Mouse (Mus musculus): ENCODE measurements around the gene Cdk6. TPM values are rescaled to one million over a fixed set of nuclear protein-coding genes. Genes with fewer than 3 reads are reported as not detected.
"Not testable (repeated sequence)": the region's sequence is repeated elsewhere in the genome, so short reads cannot be mapped to it uniquely, and the experiment has no call there.

Cdk6 gene
- total RNA-seq (2014; fragmentation: Nextera tagmentation) (200 and 232 TPM in 2 replicates), total RNA-seq (2017) (179 and 188 TPM in 2 replicates)

DNA sequence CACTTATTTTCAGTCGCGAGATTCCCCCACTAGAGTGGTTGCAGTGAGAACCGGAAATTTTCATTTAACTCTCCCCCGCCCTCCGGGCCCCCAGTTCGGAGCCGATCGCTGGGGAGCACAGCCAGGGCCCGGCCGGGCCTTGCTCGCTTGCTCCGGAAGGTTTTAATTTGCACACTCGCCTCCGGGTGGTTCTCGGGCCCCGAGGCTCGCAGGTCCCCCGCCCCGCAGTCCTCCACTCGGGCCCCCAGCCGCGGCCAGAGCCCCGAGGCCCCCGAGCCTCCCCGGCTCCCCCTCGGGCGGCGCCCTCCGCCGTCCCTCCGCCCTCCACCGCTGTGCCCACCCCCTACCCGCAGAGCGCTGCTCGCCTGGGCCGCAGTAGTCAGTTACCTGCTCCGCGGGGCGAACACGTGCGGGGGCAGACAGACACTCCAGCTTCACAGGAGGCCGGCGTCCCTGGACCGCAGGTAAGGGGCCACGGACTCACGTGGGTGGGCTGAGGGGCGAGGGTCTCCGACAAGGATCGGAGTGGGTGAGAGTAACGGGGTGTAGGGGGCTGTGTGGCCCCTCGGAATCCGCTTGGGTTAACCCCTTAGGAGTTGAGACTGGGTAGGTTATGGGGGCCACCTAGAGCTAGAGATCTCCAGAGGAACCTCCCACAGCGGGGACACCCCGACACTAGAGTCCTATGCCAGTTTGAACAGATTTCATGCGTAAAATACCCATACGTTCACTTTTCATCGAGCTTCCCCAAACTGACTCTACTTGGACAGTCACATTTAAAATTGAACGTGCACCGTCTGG, at the start of gene Cdk6:
TSS of gene Cdk6 (plus strand) at position 375 of the 801 bp plus-strand sequence.
- peak; percentile 32 for ATAC-seq (replicated peaks; ENCODE audit: low FRiP score, low TSS enrichment, poor library complexity, severe bottlenecking)

DNA sequence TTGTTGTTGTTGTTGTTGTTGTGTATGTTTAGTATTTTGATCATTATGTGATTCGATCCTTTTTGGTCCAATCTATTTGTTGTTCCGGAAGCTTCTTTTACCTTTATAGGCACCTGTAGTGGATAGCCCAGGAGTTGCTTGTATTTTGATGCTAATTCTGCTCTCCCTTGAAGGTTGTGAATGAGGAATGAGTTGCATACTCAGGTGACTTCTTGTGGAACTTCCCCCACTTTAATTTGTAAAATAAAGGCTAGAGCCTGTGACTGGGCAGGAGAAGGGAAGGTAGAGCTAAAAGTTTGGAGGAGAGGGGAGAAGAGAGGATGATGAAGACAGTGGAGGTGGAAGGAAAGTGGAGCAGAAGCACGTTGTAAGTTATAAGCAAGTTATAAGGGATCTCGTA, 47.6 kb upstream of the Cdk6 start:
- ATAC-seq (replicated peaks; ENCODE audit: low FRiP score, low TSS enrichment, poor library complexity, severe bottlenecking) = no peak

DNA sequence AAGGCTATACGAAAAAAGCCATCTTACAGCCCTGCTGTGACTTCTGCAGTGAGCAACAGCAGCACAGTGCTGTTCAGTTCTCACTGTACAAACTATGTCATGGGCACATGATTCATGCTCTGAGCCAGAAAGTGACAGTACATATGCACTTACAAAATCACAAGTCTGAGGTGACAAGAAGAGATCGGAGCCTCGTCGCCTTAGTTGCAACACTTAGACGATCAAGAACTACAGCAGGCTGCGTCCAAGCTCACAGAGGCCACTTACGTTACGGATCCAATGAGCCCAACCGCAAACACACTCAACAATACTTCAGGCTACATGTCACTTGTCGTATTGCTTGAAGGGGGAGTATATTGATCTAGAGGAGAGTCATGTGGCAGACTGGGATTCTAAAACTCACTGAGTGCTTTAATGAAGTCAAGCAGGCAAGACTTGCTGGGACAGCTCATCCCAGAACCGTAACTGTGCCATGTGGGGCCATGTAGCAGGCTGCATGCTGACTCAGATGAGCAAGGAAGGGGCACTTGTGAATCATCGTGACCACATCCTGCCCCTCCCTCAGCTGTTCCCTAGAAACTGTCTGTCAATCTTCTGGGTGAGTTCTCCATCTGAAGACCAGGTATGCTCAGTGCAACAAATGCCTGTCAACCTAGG, 40.4 kb upstream of the Cdk6 start:
- ATAC-seq (replicated peaks; ENCODE audit: low FRiP score, low TSS enrichment, poor library complexity, severe bottlenecking) = peak; percentile 55

DNA sequence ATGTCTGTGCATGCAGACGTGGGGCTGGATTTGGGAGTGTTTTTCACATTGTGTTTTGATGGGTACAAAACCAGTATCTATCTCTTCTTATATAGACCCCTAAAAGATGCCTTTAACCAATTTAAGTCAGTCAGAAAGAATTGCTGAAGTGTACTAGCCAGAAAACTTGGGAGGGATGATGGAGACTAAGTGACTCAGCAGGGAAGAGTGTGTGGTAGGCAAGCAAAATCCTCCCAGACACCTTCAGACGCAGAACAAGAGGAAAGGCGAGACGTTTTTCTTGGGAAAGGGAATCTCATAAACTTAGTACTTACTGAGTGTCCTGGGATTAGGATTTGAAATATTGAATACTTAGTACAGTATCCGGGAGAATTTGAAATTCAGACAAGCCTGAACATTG, 39.8 kb upstream of the Cdk6 start:
- ATAC-seq (replicated peaks; ENCODE audit: low FRiP score, low TSS enrichment, poor library complexity, severe bottlenecking) = no peak

DNA sequence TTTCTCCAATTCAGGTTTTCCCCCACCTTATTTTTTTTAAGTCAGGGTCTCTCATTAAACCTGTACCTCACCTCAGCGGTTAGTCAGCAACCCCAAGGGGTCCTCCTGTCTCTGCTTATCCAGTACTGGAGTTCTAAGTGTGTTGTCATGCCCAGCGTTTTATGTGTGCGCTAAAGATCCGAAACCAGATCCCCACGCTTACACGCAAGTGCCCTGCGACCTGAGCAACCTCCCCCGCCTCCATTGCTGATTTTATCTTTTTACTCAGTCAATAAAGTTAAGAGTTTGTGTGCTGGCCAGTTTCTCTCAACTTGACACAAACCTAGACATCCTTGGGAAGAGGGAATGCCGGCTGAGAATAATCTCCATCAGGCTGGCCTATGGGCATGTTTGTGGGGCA, 37.4 kb upstream of the Cdk6 start:
- ATAC-seq (replicated peaks; ENCODE audit: low FRiP score, low TSS enrichment, poor library complexity, severe bottlenecking) = no peak

DNA sequence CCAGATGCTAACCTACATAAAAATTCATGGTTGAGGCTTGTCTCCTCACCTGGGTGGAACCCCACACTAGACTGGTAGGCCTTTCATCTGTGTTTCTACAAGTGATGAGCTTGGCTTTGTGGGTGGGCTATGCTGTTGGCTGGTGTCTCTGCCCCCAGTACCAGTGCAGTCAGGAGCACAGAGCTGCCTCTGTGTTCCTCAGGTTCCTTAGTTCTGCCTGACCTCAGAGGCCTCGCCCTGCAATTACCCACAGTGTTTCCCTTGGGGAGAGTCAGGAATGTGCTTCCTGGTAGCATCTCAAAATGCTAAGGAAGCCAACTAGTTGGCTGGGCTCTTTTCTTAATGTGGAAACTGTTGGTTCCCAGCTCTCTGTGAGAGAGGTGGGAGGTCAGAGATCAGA, 35.1 kb upstream of the Cdk6 start:
- ATAC-seq (replicated peaks; ENCODE audit: low FRiP score, low TSS enrichment, poor library complexity, severe bottlenecking) = no peak

DNA sequence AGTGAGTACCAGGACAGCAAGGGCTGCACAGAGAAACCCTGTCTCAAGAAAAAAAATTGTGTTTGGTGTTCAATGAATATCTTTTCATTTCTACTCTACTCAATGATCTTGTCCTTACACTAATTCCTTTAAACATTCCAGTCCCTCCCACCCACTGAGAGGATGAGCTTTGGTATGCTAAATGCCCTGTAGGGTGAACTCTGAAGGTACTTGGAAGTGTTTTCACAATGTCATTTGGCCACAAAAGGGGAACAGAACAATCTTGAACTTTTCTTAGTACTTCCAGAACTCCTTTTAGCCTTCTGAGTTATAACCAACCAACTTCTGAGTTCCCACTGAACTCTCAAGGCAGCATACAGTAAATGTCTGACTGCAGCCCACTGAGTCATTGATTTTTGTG, 32.2 kb upstream of the Cdk6 start:
- no peak for ATAC-seq (replicated peaks; ENCODE audit: low FRiP score, low TSS enrichment, poor library complexity, severe bottlenecking)

DNA sequence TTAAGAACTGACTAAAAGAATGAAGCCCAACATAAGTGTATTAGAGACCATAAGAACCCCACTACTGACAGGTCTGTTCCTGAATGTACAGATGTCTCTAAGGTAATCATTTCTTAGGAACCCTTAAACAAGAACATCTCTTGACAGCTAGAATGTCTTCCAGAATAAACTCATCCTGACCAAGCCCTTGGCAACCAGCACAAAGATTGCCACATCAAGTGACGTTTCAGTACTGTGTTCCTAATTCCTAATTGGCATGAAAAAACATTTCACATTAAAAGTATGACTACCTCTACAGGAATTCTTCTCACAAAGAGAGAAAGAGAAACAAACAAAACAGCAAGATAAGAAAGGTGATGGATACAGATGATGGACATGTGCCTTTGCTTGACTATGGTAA, 31.7 kb upstream of the Cdk6 start:
- ATAC-seq (replicated peaks; ENCODE audit: low FRiP score, low TSS enrichment, poor library complexity, severe bottlenecking) = no peak

- ATAC-seq (replicated peaks; ENCODE audit: low FRiP score, low TSS enrichment, poor library complexity, severe bottlenecking) = not testable (repeated sequence)
Measured at GRCm38 (mm10) chr5:3311156-3311555, 30.1 kb upstream of the Cdk6 start.

DNA sequence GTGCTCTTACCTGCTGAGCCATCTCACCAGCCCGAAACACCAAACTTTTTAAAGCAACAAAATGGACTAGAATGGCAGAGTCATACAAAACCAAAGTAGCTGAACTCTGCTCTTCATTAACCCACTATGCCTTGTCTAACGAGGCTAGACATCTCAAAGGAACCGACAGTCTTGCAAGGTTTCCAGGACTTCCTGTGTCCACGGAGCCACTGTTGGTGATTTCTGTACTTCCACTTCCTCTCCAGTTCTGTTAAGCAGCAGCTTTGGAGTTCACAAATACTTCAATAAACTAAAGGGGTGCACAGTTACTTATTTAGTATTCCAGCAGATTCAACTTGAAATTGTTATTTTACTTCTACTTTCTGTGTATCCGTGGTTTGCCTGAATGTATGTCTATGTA, 23.6 kb upstream of the Cdk6 start:
- not testable (repeated sequence) for ATAC-seq (replicated peaks; ENCODE audit: low FRiP score, low TSS enrichment, poor library complexity, severe bottlenecking)

DNA sequence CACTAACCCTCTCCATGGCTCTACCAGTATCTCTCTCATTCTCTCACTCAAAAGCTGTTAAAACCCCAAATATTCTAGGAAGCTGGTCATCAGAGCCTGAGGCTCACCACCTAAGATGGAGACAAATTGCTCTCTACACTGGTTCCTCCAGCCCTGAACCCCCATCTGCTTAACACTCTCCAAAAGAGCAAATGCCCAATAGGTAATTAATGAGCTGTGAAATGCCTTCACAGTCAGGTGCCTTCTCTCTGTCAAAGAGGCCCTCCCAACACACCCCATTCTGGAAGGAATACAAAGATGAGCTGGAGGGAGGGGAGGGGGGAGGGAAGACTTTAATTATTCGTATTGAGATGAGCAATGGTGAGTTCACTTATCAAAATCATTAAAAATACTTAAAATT, 21.1 kb upstream of the Cdk6 start:
- ATAC-seq (replicated peaks; ENCODE audit: low FRiP score, low TSS enrichment, poor library complexity, severe bottlenecking) = no peak

GRCm38 (mm10) chr5:3322052-3322451, 19.2 kb upstream of the Cdk6 start:
- ATAC-seq (replicated peaks; ENCODE audit: low FRiP score, low TSS enrichment, poor library complexity, severe bottlenecking) = no peak

DNA sequence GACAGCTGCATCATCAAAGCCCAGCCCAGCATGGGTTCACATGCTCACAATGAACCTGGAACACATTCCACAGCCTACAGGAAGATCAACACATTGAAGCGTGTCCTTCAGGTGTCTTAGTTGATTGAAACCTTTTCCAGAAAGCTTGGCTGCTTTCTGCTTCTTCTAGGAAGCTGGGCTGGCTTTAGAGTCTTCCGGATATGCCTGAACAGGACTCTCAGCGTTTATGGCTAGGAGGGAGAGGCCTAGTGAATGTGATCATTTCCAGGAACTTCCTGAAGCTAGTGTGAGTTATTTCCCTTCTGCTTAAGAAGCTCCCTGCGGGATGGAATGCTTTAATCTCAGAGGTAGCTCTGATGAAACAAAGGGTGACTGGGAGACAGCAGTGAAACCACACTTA, 17.2 kb upstream of the Cdk6 start:
- no peak for ATAC-seq (replicated peaks; ENCODE audit: low FRiP score, low TSS enrichment, poor library complexity, severe bottlenecking)

DNA sequence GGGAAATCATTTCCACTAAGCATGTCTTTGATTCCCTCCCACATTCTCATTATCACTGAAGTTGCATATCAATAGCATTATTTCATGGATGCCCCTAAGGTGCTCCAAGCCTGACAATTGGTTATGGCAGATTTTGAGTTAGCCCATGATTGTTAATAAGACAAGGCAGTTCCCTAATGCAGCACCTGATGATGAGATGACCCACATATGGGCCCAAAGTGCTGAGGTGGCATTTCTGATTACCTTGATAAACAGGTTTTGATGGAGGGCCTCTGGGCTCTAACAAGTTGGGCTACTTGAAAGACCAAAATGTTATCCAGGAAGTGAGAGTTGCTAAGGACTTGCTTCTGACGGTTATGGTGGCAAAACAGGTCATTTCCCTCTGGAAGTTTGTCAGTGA, 11.9 kb upstream of the Cdk6 start:
- ATAC-seq (replicated peaks; ENCODE audit: low FRiP score, low TSS enrichment, poor library complexity, severe bottlenecking) = no peak

DNA sequence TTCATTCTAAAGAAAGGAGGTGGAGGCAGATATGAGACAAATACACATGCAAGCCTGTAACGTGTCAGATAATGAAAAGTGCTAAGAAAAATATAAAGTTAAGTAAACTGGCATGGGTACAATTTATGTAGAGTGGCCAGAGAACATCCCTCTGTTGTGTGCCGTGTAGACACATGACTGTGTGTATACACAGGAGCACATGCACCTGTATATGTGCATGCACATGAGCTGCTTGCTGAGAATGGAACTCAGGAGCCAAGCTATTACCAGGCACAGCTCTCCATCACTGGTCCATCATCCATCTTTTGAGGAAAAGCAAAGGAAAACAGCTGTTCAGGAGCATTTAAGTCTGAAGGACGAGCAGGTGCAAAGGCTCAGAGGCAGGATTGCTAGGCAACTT, 10.4 kb upstream of the Cdk6 start:
- peak; percentile 67 for ATAC-seq (replicated peaks; ENCODE audit: low FRiP score, low TSS enrichment, poor library complexity, severe bottlenecking)

DNA sequence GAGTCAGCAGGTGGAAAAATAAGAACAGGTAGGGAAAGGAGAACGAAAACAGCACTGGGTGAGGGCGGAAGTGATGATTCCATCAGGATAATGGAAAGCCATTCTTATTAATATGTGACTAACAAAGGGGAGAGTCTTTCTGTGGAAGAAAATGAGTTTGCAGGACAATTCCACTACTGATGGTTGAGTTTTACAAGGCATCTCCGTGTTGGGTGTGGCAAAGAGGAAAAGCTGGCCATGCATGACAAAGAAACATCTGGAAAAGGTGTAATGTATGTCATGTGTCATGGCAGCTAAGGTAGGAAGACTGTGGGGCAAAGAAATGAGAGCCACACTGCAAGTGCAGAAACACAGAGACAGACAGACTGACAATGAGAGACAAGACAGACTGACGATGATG, 8.3 kb upstream of the Cdk6 start:
- not testable (repeated sequence) for ATAC-seq (replicated peaks; ENCODE audit: low FRiP score, low TSS enrichment, poor library complexity, severe bottlenecking)

DNA sequence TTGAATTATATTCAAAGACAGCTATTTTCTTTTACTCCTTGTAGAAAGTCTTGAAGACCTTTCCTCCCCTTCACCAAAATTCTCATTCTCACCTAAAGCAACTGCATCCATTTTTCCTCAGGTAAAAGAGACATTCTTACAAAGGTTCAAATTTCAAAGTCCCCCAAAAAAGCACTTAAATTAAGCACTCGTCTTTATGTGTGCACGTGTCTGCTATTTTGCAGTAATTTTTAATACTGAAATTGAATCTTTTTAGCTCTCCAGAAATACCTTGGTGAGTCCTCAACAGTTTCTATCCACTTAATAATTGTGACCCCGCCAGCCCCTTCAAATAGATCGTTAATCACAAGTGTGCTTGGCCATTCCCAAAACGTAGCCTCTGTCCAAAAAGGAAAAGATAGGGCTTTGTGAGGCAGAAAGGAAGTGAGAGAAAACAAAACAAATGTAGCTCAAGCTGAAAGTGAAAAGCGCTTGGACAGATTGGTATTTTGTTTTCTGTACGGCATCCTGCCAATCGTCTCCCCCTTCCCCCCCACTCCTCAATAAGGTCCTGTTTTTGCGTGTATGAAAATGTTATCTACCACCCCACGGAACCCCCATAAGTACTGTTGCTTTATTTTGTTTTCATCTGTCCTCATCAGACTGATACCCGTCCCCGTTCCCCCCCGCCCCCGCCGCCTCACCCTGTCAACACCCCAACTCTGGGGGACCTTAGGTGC, 786 bp upstream of the Cdk6 start:
- ATAC-seq (replicated peaks; ENCODE audit: low FRiP score, low TSS enrichment, poor library complexity, severe bottlenecking) = not testable (repeated sequence)

DNA sequence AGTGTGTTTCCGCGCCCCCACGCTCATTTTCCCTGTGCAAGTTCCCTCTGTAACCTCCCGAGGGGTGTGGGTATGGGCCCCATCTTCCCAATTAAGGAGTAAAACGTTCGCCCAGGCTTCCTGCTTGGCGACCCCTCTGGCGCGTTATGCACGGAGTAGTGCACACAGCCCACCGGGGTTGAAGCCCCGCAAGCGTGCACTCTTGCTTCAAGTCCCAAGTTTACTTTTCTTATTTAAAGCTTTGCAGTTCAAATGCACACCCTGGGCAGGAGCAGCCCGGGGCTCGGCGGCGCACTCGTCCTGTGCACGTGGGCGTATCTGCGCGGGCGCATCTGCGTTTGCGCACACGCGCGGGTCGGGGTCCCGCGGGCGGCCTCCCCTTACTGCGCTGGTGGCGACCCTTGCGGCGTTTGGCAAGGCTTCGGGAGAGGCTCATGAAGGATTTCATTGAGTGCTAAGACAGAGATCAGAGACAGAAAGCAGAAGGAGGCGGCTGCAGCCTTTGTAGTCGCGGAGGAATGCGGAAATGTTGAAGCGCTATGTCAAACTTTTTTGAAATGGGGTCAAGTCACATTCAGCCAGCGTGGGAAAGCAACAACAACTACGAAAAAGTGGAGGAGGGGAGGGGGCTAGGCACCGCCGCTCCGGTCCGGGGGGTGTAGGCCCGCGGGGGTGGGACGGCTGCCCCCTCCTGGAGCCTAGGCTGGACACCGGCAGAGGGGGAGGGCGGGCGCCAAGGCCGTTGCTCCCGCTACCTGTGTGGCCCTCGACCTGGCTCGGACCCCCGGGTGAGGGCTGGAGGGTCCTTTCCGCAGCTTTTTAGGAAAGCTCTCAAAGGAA, 866 bp downstream of the Cdk6 start:
- no peak for ATAC-seq (replicated peaks; ENCODE audit: low FRiP score, low TSS enrichment, poor library complexity, severe bottlenecking)

- peak; percentile 49 for ATAC-seq (replicated peaks; ENCODE audit: low FRiP score, low TSS enrichment, poor library complexity, severe bottlenecking)
Measured at GRCm38 (mm10) chr5:3342771-3343565, 1.7 kb downstream of the Cdk6 start.

Measured in megakaryocyte-erythroid progenitor cell, adult 5-6 weeks (primary cell).